Mouse (Mus musculus): Measurements from ENCODE around the gene Zmiz1. TPM values are rescaled to one million over a fixed set of nuclear protein-coding genes. Genes with fewer than 3 reads are reported as not detected.

Zmiz1 gene
- total RNA-seq, 2 experiments from 2014 or later, result 83.9 to 111 TPM

GRCm38 (mm10) chr14:25639979-25640378 lies 181.0 kb downstream of the Zmiz1 start:
- intact Hi-C loops (cut with DNase I), result no loop called here
- DNase-seq (ENCODE audit: low spot score in 2 of 2), result no peak

DNA sequence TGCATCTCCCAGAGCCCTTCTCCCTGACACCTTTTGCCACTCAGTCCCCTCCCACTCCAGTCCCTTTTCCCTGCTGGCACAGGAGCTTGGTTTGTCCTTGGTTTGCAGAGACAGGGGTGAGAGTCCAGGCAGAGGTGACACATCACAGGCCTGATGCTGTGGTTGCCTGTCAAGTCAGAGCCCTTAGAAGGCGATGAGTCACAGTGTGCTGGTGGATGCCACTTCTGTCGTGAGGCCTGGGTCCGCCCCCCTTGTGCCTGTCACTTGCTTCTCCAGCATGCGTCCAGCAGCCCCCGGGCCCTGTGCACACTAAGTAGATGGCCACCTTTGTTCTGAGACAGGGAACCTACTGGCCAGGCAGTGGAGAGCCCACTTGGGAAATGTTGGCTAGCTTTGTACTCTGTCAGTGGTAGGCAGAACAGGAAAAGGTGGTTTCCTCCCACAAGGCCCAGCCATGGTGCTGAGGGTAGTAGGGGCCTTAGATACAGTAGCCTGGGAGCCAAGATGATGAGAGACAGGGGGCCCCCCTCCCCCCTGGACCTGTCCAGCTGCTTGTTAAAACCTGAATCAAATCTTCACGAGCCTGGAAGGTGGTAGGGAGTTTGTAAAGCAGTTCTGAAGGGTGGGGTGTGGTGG lies 181.6 kb downstream of the Zmiz1 start:
- DNase-seq (ENCODE audit: low spot score in 2 of 2), result peak in 1 of 2 experiments; percentile 36
- intact Hi-C loops (cut with DNase I), result no loop called here

- intact Hi-C loops (cut with DNase I), result no loop called here
- DNase-seq (ENCODE audit: low spot score in 2 of 2), result no peak
These were observed 182.1 kb downstream of the Zmiz1 start for GRCm38 (mm10) chr14:25641067-25641466.

DNA sequence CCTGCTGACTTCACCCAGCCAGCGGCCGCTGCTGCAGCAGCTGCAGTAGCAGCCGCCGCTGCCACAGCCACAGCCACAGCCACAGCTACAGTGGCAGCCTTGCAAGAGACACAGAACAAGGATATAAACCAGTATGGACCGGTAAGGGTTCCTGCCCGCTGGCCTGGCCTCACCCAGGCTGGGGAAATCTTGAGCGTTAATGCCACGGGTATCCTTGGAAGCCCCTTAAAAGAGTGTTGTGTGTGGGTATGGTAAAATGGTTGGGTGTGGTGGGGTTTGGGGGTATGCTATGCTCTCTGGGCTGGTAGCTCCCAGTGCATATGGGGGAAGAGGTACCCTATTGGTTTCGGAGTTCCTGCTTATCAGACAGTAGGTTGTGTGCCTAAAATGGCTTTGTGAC lies 186.7 kb downstream of the Zmiz1 start:
- intact Hi-C loops (cut with DNase I), result no loop called here

GRCm38 (mm10) chr14:25646161-25646621 lies 187.2 kb downstream of the Zmiz1 start:
- intact Hi-C loops (cut with DNase I), result no loop called here
- peak; percentile 60 to 63 for DNase-seq (ENCODE audit: low spot score in 2 of 2)

More for the DNA sequence above, 186.7 kb downstream of the Zmiz1 start:
- no peak for DNase-seq (ENCODE audit: low spot score in 2 of 2)

GRCm38 (mm10) chr14:25651131-25651530 lies 192.1 kb downstream of the Zmiz1 start:
- DNase-seq (ENCODE audit: low spot score in 2 of 2), result no peak
- intact Hi-C loops (cut with DNase I), result no loop called here

- intact Hi-C loops (cut with DNase I), result no loop called here
These were observed 192.9 kb downstream of the Zmiz1 start for GRCm38 (mm10) chr14:25651905-25652304.

GRCm38 (mm10) chr14:25654401-25655197 lies 195.6 kb downstream of the Zmiz1 start:
- DNase-seq (ENCODE audit: low spot score in 2 of 2), result peak; percentile 67 to 80
- intact Hi-C loops (cut with DNase I), result no loop called here

More at GRCm38 (mm10) chr14:25651905-25652304, 192.9 kb downstream of the Zmiz1 start:
- no peak for DNase-seq (ENCODE audit: low spot score in 2 of 2)

- DNase-seq (ENCODE audit: low spot score in 2 of 2), result no peak
- intact Hi-C loops (cut with DNase I), result loop anchor here (5.0 kb wide), 1 partner anchor 42 kb away; no protein-coding TSS in a partner anchor
These were observed 201.7 kb downstream of the Zmiz1 start for GRCm38 (mm10) chr14:25660661-25661060.

- DNase-seq (ENCODE audit: low spot score in 2 of 2), result no peak
- intact Hi-C loops (cut with DNase I), result loop anchor here (5.0 kb wide), 1 partner anchor 41 kb away; no protein-coding TSS in a partner anchor
These were observed 202.4 kb downstream of the Zmiz1 start for GRCm38 (mm10) chr14:25661185-25661920.

DNA sequence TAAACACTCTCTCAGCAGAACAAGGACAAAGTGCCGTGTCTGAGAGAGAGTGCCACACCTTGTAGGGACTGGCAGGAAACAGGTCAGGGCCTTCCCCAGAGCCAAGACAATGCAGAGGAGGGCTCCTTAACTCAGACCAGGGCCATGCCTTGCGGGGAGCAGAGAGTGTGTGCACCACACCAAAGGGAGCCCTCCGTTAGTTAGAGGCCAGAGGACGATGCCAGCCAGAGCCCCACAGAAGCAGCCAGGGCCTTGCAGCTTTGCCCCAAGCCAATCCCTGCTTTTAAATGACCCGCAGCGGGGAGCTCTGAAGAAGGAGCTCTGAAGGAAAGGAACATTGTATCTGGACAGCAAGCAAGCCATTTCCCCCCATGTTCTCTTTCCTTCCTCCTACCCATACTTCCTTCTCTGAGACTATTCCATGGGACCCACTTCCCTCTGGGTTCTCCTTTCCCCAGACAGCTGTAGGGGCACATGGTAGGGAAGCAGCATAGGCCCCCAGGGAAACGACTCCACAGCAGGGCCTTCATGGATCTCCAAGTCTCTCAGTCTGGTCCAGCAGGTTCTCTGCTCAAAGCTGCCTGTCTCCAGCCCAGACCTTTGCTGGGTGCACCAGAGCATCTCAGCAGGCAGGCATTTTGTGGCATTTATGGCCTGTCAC lies 204.8 kb downstream of the Zmiz1 start:
- no peak for DNase-seq (ENCODE audit: low spot score in 2 of 2)
- intact Hi-C loops (cut with DNase I), result loop anchor here (5.0 kb wide), 1 partner anchor 39 kb away; no protein-coding TSS in a partner anchor

- no peak for DNase-seq (ENCODE audit: low spot score in 2 of 2)
- intact Hi-C loops (cut with DNase I), result loop anchor here (5.0 kb wide), 1 partner anchor 38 kb away; no protein-coding TSS in a partner anchor
These were observed 205.3 kb downstream of the Zmiz1 start for GRCm38 (mm10) chr14:25664310-25664695.

GRCm38 (mm10) chr14:25665314-25665970 lies 206.5 kb downstream of the Zmiz1 start:
- no peak for DNase-seq (ENCODE audit: low spot score in 2 of 2)
- intact Hi-C loops (cut with DNase I), result no loop called here

- intact Hi-C loops (cut with DNase I), result no loop called here
- DNase-seq (ENCODE audit: low spot score in 2 of 2), result no peak
These were observed 207.8 kb downstream of the Zmiz1 start for GRCm38 (mm10) chr14:25666668-25667376.

GRCm38 (mm10) chr14:25667587-25667986 lies 208.6 kb downstream of the Zmiz1 start:
- intact Hi-C loops (cut with DNase I), result no loop called here
- no peak for DNase-seq (ENCODE audit: low spot score in 2 of 2)

- intact Hi-C loops (cut with DNase I), result no loop called here
- no peak for DNase-seq (ENCODE audit: low spot score in 2 of 2)
These were observed 220.6 kb downstream of the Zmiz1 start for GRCm38 (mm10) chr14:25679625-25680024.

DNA sequence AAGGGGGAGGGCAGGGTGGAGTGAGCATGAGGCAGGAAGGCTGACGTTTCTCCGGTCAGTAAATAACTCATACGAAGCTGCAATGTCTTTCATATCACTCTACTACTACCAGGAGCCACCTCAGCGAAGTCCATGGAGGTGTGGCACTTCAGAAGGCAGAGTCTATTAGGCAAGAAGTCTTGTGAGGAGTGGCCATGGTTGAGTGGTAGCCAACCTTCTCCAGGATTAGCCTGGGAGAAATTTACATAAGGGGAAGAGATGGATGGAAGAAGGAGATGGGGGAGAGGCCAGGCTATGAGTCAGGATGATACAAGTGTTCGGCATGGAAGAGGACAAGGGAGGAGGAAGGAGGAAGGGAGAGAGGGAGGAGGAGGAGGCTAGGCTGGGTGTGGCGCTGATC lies 223.0 kb downstream of the Zmiz1 start:
- no peak for DNase-seq (ENCODE audit: low spot score in 2 of 2)
- intact Hi-C loops (cut with DNase I), result no loop called here

- no peak for DNase-seq (ENCODE audit: low spot score in 2 of 2)
- intact Hi-C loops (cut with DNase I), result no loop called here
These were observed 227.4 kb downstream of the Zmiz1 start for GRCm38 (mm10) chr14:25686216-25686945.
